Mouse (Mus musculus): ENCODE measurements at regions not wholly inside any gene's neighbourhood (a gene's known extent, or its start where the extent isn't known, plus 50 kb on each side); places are given as distances from the start of the nearest gene placed in this dataset.

GRCm38 (mm10) chr4:55874875-55875274 lies 342.6 kb upstream of the Klf4 start:
- Histone ChIP-seq H3K4me2 (replicated peaks) (no peak overlapping the region), H3K27me3 (no peaks in the 10 kb centered on the region), H3K9ac (replicated peaks) (no peak overlapping the region), H3K4me1 (replicated peaks) (no peaks in the 10 kb centered on the region), H3K27ac (no peak overlapping the region), H3K4me3 (replicated peaks) (no peak overlapping the region), H3K9me3 (no peaks in the 10 kb centered on the region), H3K36me3 (no peaks in the 10 kb centered on the region)
- no peak for ATAC-seq
- WGBS: 84% methylated on average over 7 of the region's 7 CpGs

- WGBS: 86% methylated on average over 4 of the region's 4 CpGs
- H3K4me1 ChIP-seq (replicated peaks): no peaks in the 10 kb centered on the region
- H3K4me3 ChIP-seq (replicated peaks): no peak overlapping the region
- no peak overlapping the region for H3K4me2 ChIP-seq (replicated peaks)
- H3K36me3 ChIP-seq: no peaks in the 10 kb centered on the region
- no peaks in the 10 kb centered on the region for H3K9me3 ChIP-seq
- H3K9ac ChIP-seq (replicated peaks): no peak overlapping the region
- ATAC-seq: no peak
- no peak overlapping the region for H3K27ac ChIP-seq
- H3K27me3 ChIP-seq: no peaks in the 10 kb centered on the region
Measured at GRCm38 (mm10) chr4:55874276-55874675, 342.0 kb upstream of the Klf4 start.

- Histone ChIP-seq H3K4me2 (replicated peaks) (no peak overlapping the region), H3K4me3 (replicated peaks) (no peak overlapping the region), H3K27ac (no peak overlapping the region), H3K36me3 (no peaks in the 10 kb centered on the region), H3K9ac (replicated peaks) (no peak overlapping the region), H3K4me1 (replicated peaks) (no peaks in the 10 kb centered on the region), H3K9me3 (no peaks in the 10 kb centered on the region), H3K27me3 (no peaks in the 10 kb centered on the region)
- WGBS: 80% methylated on average over 2 of the region's 2 CpGs
- ATAC-seq: no peak
Measured at GRCm38 (mm10) chr4:55860055-55860454, 327.8 kb upstream of the Klf4 start.

- Histone ChIP-seq H3K36me3 (no peaks in the 10 kb centered on the region), H3K27me3 (no peaks in the 10 kb centered on the region), H3K27ac (no peak overlapping the region), H3K4me1 (replicated peaks) (no peaks in the 10 kb centered on the region), H3K9ac (replicated peaks) (no peak overlapping the region), H3K4me2 (replicated peaks) (no peak overlapping the region), H3K4me3 (replicated peaks) (no peak overlapping the region), H3K9me3 (no peaks in the 10 kb centered on the region)
- ATAC-seq: no peak
- WGBS: 75% methylated on average over 2 of the region's 2 CpGs
Measured at GRCm38 (mm10) chr4:55859211-55859761, 327.0 kb upstream of the Klf4 start.

- WGBS: 97% methylated on average over 1 of the region's 1 CpGs
- Histone ChIP-seq H3K27ac (no peak overlapping the region), H3K4me3 (replicated peaks) (no peak overlapping the region), H3K36me3 (no peaks in the 10 kb centered on the region), H3K9ac (replicated peaks) (no peak overlapping the region), H3K27me3 (no peaks in the 10 kb centered on the region), H3K4me2 (replicated peaks) (no peak overlapping the region), H3K4me1 (replicated peaks) (no peaks in the 10 kb centered on the region), H3K9me3 (no peaks in the 10 kb centered on the region)
- no peak for ATAC-seq
Measured at GRCm38 (mm10) chr4:55851430-55851829, 319.2 kb upstream of the Klf4 start.

- 91% methylated on average over 5 of the region's 5 CpGs for WGBS
- Histone ChIP-seq H3K4me2 (replicated peaks) (no peak overlapping the region), H3K9me3 (no peaks in the 10 kb centered on the region), H3K36me3 (no peaks in the 10 kb centered on the region), H3K27ac (no peak overlapping the region), H3K4me3 (replicated peaks) (no peak overlapping the region), H3K27me3 (no peaks in the 10 kb centered on the region), H3K4me1 (replicated peaks) (no peaks in the 10 kb centered on the region), H3K9ac (replicated peaks) (no peak overlapping the region)
- ATAC-seq: no peak
Measured at GRCm38 (mm10) chr4:55851027-55851426, 318.8 kb upstream of the Klf4 start.

GRCm38 (mm10) chr4:55843727-55844401 lies 311.6 kb upstream of the Klf4 start:
- ATAC-seq: no peak
- Histone ChIP-seq H3K27me3 (no peaks in the 10 kb centered on the region), H3K4me1 (replicated peaks) (0 out of 2 replicates have a peak, but pooled peaks cover 4% of the 10 kb centered on the region), H3K36me3 (no peaks in the 10 kb centered on the region), H3K9me3 (no peaks in the 10 kb centered on the region), H3K9ac (replicated peaks) (no peak overlapping the region), H3K4me2 (replicated peaks) (no peak overlapping the region), H3K27ac (no peak overlapping the region), H3K4me3 (replicated peaks) (no peak overlapping the region)
- 65% methylated on average over 12 of the region's 12 CpGs for WGBS

GRCm38 (mm10) chr4:55838568-55838967 lies 306.3 kb upstream of the Klf4 start:
- 86% methylated on average over 3 of the region's 3 CpGs for WGBS
- no peak overlapping the region for H3K27ac ChIP-seq
- no peaks in the 10 kb centered on the region for H3K9me3 ChIP-seq
- H3K27me3 ChIP-seq: no peaks in the 10 kb centered on the region
- no peak overlapping the region for H3K9ac ChIP-seq (replicated peaks)
- no peak overlapping the region for H3K4me2 ChIP-seq (replicated peaks)
- H3K36me3 ChIP-seq: no peaks in the 10 kb centered on the region
- 0 out of 2 replicates have a peak, but pooled peaks cover under 1% of the 10 kb centered on the region for H3K4me1 ChIP-seq (replicated peaks)
- ATAC-seq: no peak
- H3K4me3 ChIP-seq (replicated peaks): no peak overlapping the region

GRCm38 (mm10) chr4:55824047-55824760 lies 291.9 kb upstream of the Klf4 start:
- Histone ChIP-seq H3K4me1 (replicated peaks) (no peaks in the 10 kb centered on the region), H3K9ac (replicated peaks) (no peak overlapping the region), H3K4me2 (replicated peaks) (no peak overlapping the region), H3K36me3 (no peaks in the 10 kb centered on the region), H3K27me3 (no peaks in the 10 kb centered on the region), H3K4me3 (replicated peaks) (no peak overlapping the region), H3K9me3 (no peaks in the 10 kb centered on the region), H3K27ac (no peak overlapping the region)
- no peak for ATAC-seq
- 84% methylated on average over 9 of the region's 9 CpGs for WGBS

GRCm38 (mm10) chr4:55823583-55823982 lies 291.3 kb upstream of the Klf4 start:
- H3K4me1 ChIP-seq (replicated peaks): no peaks in the 10 kb centered on the region
- H3K36me3 ChIP-seq: no peaks in the 10 kb centered on the region
- no peak overlapping the region for H3K9ac ChIP-seq (replicated peaks)
- no peak overlapping the region for H3K4me2 ChIP-seq (replicated peaks)
- no peaks in the 10 kb centered on the region for H3K27me3 ChIP-seq
- no peak for ATAC-seq
- 81% methylated on average over 1 of the region's 1 CpGs for WGBS
- no peak overlapping the region for H3K4me3 ChIP-seq (replicated peaks)
- no peak overlapping the region for H3K27ac ChIP-seq
- H3K9me3 ChIP-seq: no peaks in the 10 kb centered on the region

- Histone ChIP-seq H3K36me3 (no peaks in the 10 kb centered on the region), H3K4me1 (replicated peaks) (no peaks in the 10 kb centered on the region), H3K4me2 (replicated peaks) (no peak overlapping the region), H3K27me3 (no peaks in the 10 kb centered on the region), H3K9me3 (no peaks in the 10 kb centered on the region), H3K9ac (replicated peaks) (no peak overlapping the region), H3K4me3 (replicated peaks) (no peak overlapping the region), H3K27ac (no peak overlapping the region)
- ATAC-seq: no peak
- WGBS: 88% methylated on average over 4 of the region's 4 CpGs
Measured at GRCm38 (mm10) chr4:55817035-55817818, 285.0 kb upstream of the Klf4 start.

GRCm38 (mm10) chr4:55815832-55816231 lies 283.6 kb upstream of the Klf4 start:
- no peak overlapping the region for H3K27ac ChIP-seq
- no peak overlapping the region for H3K4me3 ChIP-seq (replicated peaks)
- WGBS: 96% methylated on average over 3 of the region's 3 CpGs
- no peaks in the 10 kb centered on the region for H3K4me1 ChIP-seq (replicated peaks)
- ATAC-seq: no peak
- no peaks in the 10 kb centered on the region for H3K9me3 ChIP-seq
- no peak overlapping the region for H3K9ac ChIP-seq (replicated peaks)
- no peaks in the 10 kb centered on the region for H3K36me3 ChIP-seq
- H3K27me3 ChIP-seq: no peaks in the 10 kb centered on the region
- no peak overlapping the region for H3K4me2 ChIP-seq (replicated peaks)

All from midbrain, embryonic 13.5 days (tissue).